Mouse (Mus musculus) ovary, postnatal 14 days (tissue): ENCODE results near the gene Tas1r1.

Experiments used
- DNase-seq: peaks from one replicate; pipeline ENCODE4 v3.0.0; 2022; ENCODE audit warnings: low spot score

The Tas1r1 gene

GRCm38 (mm10) chr4:152038225-152038984 is at the start of gene Tas1r1:
Gene Tas1r1 (minus strand): TSS chr4:152038568.
- DNase-seq = no peak

- no peak for DNase-seq
Measured at GRCm38 (mm10) chr4:152088133-152088532, 49.8 kb upstream of the Tas1r1 start.

DNA sequence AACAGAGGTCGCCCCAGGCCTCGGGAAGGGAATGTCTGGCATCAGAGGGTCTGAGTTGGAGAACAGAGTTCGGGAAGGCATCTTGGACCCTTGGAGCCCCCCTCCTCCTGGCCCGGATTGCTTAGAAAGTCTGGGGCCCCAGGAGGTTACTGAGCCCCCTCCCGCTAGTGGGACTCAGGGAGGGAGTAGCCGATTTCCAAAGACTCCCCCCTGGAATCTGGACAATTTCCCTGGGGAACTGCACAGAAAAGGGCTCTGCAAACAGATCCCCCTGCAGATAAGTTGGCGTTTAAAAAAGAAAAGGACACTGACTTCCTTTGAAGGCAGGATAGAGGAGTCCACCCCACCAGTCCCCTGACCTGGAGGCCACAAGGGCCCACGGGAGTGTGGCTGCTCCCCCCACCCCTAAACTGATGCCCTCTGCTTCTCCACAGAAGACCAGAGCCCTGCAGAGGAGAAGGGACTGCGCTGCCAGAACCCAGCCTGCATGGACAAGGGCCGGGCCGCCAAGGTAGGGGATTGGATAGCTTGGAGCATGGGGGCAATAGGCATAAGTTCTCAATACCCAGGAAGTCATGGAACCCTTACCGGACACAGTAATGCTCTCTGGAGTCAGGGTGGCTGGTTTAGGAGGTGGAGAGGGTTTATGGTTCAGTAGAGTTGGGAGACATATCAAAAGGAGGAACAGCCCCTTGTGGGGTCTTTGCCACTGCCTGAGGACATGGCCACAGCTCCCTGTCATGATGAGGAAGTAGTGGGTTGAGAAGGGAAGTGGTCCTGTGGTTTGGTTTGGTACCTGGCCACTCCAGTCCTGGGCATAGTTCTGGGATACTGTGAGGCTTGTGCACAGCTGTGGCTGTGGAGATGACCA is 49.1 kb upstream of the Tas1r1 start:
- DNase-seq = no peak

GRCm38 (mm10) chr4:152086505-152087210 is 48.3 kb upstream of the Tas1r1 start:
- DNase-seq = peak; percentile 55

- no peak for DNase-seq
Measured at GRCm38 (mm10) chr4:152084616-152085015, 46.2 kb upstream of the Tas1r1 start.

GRCm38 (mm10) chr4:152083611-152084220 is 45.3 kb upstream of the Tas1r1 start:
- DNase-seq = no peak

- no peak for DNase-seq
Measured at GRCm38 (mm10) chr4:152079931-152080330, 41.6 kb upstream of the Tas1r1 start.

DNA sequence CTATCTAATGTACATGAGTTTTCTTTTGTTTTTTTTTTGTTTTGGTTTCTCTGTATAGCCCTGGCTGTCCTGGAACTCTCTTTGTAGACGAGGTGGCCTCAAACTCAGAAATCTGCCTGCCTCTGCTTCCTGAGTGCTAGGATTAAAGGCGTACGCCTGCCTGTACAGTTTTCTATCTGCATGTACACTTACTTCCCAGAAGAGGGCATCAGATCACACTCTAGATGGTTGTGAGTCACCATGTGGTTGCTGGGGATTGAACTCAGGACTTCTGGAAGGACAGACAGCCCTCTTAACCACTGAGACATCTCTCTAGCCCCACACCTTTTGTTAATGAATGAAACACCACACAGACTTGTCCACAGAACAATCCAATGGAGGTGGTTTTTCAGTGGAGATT is 40.9 kb upstream of the Tas1r1 start:
- no peak for DNase-seq

DNA sequence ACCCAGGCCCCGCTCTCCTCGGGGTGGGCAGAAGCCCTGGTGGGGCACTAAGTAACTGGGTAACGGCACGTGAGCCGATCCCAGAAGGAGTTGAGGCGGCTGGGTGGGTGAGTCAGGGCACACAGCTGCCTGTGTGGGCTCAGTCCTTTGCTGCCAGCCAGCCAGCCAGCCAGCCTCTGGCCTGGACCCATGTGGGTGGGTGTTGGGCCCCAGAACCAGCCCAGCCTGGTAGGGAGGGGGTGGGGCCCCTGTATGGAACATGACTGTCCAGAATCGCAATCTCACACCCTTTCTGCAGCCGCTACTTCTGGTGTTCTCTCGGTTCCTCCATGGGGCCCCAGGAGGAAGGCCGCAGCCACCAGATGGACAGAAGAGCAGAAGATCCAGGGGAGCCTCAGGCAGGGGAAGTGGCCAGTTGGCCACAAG is 39.8 kb upstream of the Tas1r1 start:
- DNase-seq = no peak

DNA sequence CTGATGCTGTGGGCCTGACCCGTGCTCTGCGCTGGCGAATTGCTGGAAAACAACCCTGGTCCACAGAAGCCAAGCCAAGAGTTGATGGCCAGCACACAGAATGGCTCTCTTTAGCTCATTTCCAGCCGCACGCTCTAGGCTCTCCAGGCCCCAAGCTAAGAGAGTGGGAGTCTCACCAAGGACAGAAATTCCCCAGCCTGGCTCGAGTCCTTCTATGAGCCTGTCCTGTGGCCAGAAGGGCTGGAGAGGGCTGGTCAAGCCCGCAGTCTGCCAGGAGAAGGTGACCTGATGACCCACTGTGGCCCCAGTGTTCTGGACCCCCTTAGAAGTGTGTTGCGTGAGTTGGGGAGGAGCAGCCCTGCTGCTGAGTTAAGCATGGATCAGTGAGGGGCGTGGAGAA is 38.8 kb upstream of the Tas1r1 start:
- no peak for DNase-seq

- DNase-seq = no peak
Measured at GRCm38 (mm10) chr4:152074548-152074947, 36.2 kb upstream of the Tas1r1 start.

GRCm38 (mm10) chr4:152073715-152074114 is 35.3 kb upstream of the Tas1r1 start:
- no peak for DNase-seq

DNA sequence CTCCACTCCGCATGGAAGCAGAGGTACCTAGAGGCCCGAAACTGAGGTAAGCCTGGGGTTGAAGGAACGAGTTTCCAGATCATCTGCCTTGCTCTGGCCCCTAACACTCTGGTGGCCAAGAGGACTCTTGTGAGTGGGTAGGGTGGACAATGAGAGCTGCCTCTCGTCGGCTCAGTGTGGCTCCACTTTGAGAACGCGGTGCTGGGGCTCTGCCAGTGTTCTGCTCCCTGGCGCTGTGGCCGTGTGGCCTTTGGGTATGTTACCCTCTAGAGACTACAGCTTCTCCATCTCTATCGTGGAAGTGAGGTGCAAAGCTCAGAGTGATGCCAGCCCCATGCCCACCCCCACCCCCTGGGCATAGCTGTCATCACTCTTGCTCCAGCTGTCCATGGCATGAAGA is 34.3 kb upstream of the Tas1r1 start:
- DNase-seq = no peak

- DNase-seq = no peak
Measured at GRCm38 (mm10) chr4:152072121-152072601, 33.8 kb upstream of the Tas1r1 start, which contains the start of gene Plekhg5. Gene Plekhg5 (plus strand): TSS chr4:152072498.

- no peak for DNase-seq
Measured at GRCm38 (mm10) chr4:152070494-152071396, 32.4 kb upstream of the Tas1r1 start.

DNA sequence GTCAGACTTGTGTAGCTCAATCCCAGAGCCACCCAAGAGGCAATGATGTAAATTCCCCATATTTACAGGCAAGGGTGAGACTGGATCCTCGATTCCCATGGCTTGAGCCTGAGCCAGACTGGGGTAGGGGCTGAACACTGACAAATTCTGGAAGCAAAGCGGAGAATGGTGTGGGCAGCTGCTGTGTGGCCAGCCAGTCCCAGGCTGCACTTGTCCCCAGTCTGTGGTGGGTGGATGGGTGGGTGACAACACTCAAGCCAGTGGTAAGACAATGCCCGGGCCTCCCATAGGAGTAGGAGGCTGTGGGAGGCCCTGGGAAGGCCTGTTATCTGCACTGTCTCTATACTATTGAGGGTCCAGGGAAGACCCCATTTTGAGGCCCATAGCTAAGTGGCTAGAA is 30.9 kb upstream of the Tas1r1 start:
- no peak for DNase-seq

DNA sequence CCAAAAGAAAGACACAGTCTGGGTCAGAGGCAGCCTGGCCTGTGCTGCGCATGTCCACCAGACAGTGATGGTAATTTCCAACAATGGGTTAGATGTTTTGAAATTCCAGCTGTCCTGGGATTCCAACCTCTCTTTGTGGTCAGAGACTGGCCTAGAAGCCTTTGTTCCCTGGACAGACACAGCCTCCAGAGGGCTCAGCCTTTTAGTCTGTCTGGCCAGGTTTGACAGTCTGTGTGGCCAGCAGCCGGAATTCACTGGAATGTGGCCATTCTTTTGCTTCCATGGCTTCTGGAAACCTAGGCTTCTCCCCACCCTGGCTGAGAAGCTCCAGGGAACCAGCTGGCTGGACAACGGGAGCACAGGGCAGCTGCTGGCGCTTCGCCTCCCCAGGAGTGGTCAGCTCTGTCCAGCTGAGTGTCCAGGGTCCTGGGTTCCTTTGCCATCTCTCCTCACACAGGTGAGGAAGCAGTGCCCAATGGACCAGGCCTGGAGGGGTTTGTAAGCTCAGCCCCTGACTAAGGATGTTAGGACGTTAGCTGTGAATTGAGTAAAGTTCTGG is 29.9 kb upstream of the Tas1r1 start:
- DNase-seq = no peak

GRCm38 (mm10) chr4:152067280-152067679 is 28.9 kb upstream of the Tas1r1 start:
- no peak for DNase-seq

GRCm38 (mm10) chr4:152062390-152063110 is 24.2 kb upstream of the Tas1r1 start:
- no peak for DNase-seq

DNA sequence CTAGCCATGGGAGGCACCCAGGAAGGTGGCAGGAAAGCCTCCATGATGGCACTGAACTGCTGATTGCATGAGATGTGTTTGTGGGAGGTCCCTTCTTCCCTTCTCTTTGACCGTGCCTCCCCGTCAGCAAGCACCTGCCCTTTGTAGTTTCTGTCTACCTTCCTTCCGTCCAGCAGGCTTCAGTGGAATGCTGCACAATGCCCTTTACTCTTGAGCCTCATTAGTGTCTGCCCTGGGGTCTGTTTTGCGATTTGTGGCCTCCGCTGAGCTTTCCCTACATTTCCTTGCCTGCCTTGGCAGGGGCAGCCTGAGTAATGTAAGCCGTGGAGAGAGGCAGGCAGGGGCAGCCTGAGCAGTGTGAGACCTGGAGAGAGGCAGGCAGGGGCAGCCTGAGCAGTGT is 6.2 kb upstream of the Tas1r1 start:
- DNase-seq = no peak
